Mouse (Mus musculus) liver, embryonic 14.5 days (tissue): ENCODE measurements around the gene Kcnk10. TPM values are rescaled to one million over a fixed set of nuclear protein-coding genes. Genes with fewer than 3 reads are reported as not detected.

Source experiments
- ATAC-seq: fragments of 200-750 bp; cut with Nextera tagmentation; 2 replicates; pipeline ENCODE4 v1.8.0; 2017; ENCODE audit warnings: moderate number of reproducible peaks, mild to moderate bottlenecking, moderate library complexity; ENCODE audit not compliant: insufficient read depth
- DNase-seq, 3 experiments: peaks; one replicate each; pipeline ENCODE4 v3.0.0-alpha.2; 2012 to 2013; ENCODE audit warnings: low read depth in 3 of 3, low spot score in 3 of 3
- H3K27ac ChIP-seq: fragments of 300-500 bp; sonication (generic); 2 replicates; pipeline ENCODE4 v1.5.1; 2014; ENCODE audit warnings: moderate library complexity, mild to moderate bottlenecking, control low read depth, inconsistent platforms
- H3K27me3 ChIP-seq: fragments of 300-500 bp; sonication (generic); 2 replicates; pipeline ENCODE4 v1.6.1; 2014; ENCODE audit warnings: mild to moderate bottlenecking, low read length, moderate library complexity; ENCODE audit not compliant: control insufficient read depth, insufficient read depth
- H3K36me3 ChIP-seq: fragments of 300-500 bp; sonication (generic); replicated peaks from 2 replicates; pipeline ENCODE4 v1.6.1; 2014; ENCODE audit warnings: low read depth; ENCODE audit not compliant: control insufficient read depth, insufficient read depth
- H3K4me1 ChIP-seq, 2 experiments: fragments of 200-500 bp in 1 of 2; fragments of 300-500 bp in 1 of 2; sonication (generic) in 1 of 2; replicated peaks; 2 replicates each; pipeline ENCODE4 v1.6.1; 2012 to 2014; ENCODE audit warnings: antibody characterized with exemption in 1 of 2, inconsistent platforms in 1 of 2, low read length in 1 of 2; ENCODE audit not compliant: control insufficient read depth in 2 of 2, insufficient read depth in 2 of 2
- H3K4me2 ChIP-seq: fragments of 300-500 bp; sonication (generic); 2 replicates; pipeline ENCODE4 v1.6.1; 2014; ENCODE audit warnings: low read depth, mild to moderate bottlenecking, control low read depth, moderate library complexity
- H3K4me3 ChIP-seq, 2 experiments: fragments of 200-500 bp in 1 of 2; fragments of 300-500 bp in 1 of 2; sonication (generic) in 1 of 2; 2 replicates each; pipeline ENCODE4 v1.5.1; 2012 to 2014; ENCODE audit warnings: low read depth in 2 of 2, low read length in 2 of 2, mild to moderate bottlenecking in 2 of 2, control low read depth in 1 of 2, inconsistent platforms in 1 of 2, moderate library complexity in 1 of 2; ENCODE audit not compliant: insufficient read depth in 1 of 2
- H3K9ac ChIP-seq: fragments of 300-500 bp; sonication (generic); replicated peaks from 2 replicates; pipeline ENCODE4 v1.6.1; 2014; ENCODE audit warnings: mild to moderate bottlenecking, control low read depth, moderate library complexity
- H3K9me3 ChIP-seq: fragments of 300-500 bp; sonication (generic); 2 replicates; pipeline ENCODE4 v1.6.1; 2016; ENCODE audit warnings: low read length, mixed read lengths; ENCODE audit not compliant: control insufficient read depth
- CTCF ChIP-seq: IDR thresholded peaks from 2 replicates; pipeline ENCODE4 v1.5.1; 2016; ENCODE audit warnings: antibody characterized with exemption, low read depth, control low read depth
- EP300 ChIP-seq: IDR thresholded peaks from 2 replicates; pipeline ENCODE4 v1.6.1; 2016; ENCODE audit warnings: antibody characterized with exemption, low read depth
- WGBS: fragments of 180-500 bp; shearing (Covaris S2); extraction: QIAGEN DNeasy Blood & Tissue Kit; methylation state at CpG from one replicate; pipeline ENCODE4 v1.1.7; 2014; ENCODE audit not compliant: insufficient replicate concordance; 5-methylcytosine and 5-hydroxymethylcytosine counted together
- polyA plus RNA-seq, 2 experiments: library from polyadenylated mRNA; depleted of rRNA in 1 of 2; stranded (reverse) in 1 of 2; unstranded in 1 of 2; fragments of >200 nt; fragmentation: Nextera tagmentation in 1 of 2; extraction: Ambion mirVana in 1 of 2; gene quantifications; 2 replicates each; pipeline versions ENCODE4 v1.2.1 to v1.2.3; 2012 to 2014

Kcnk10 gene
- polyA plus RNA-seq, 2 experiments, result not detected

GRCm38 (mm10) chr12:98445637-98446036, 132.5 kb downstream of the Kcnk10 start:
- Histone ChIP-seq H3K27ac (no peak overlapping the region), H3K36me3 (no peaks in the 10 kb centered on the region), H3K27me3 (no peaks in the 10 kb centered on the region), H3K9me3 (no peaks in the 10 kb centered on the region; the same call in 1 of the 2 replicates), H3K9ac (no peak overlapping the region), H3K4me2 (no peak overlapping the region), H3K4me3 (no peak overlapping the region), H3K4me1 (no peaks in the 10 kb centered on the region)
- DNase-seq (no peak), ATAC-seq (no peak)
- TF ChIP-seq CTCF (no peak), EP300 (no peak)
- WGBS, result 49% methylated on average over 5 of the region's 5 CpGs

- no peaks in the 10 kb centered on the region for H3K4me1 ChIP-seq
- no peak overlapping the region for H3K4me3 ChIP-seq
- TF ChIP-seq EP300 (no peak), CTCF (no peak)
- DNase-seq, result no peak
- H3K27me3 ChIP-seq, result no peaks in the 10 kb centered on the region
- H3K27ac ChIP-seq, result no peak overlapping the region
- 67% methylated on average over 5 of the region's 5 CpGs for WGBS
- H3K4me2 ChIP-seq, result no peak overlapping the region
- H3K36me3 ChIP-seq, result no peaks in the 10 kb centered on the region
- no peaks in the 10 kb centered on the region; the same call in 1 of the 2 replicates for H3K9me3 ChIP-seq
- ATAC-seq, result no peak
- no peak overlapping the region for H3K9ac ChIP-seq
Measured at GRCm38 (mm10) chr12:98444860-98445259, 133.2 kb downstream of the Kcnk10 start.

- 63% methylated on average over 3 of the region's 3 CpGs for WGBS
- TF ChIP-seq EP300 (no peak), CTCF (no peak)
- H3K4me2 ChIP-seq, result no peak overlapping the region
- no peaks in the 10 kb centered on the region for H3K36me3 ChIP-seq
- DNase-seq, result no peak
- H3K4me3 ChIP-seq, result no peak overlapping the region
- no peaks in the 10 kb centered on the region; the same call in 1 of the 2 replicates for H3K9me3 ChIP-seq
- no peak for ATAC-seq
- no peak overlapping the region for H3K27ac ChIP-seq
- H3K27me3 ChIP-seq, result no peaks in the 10 kb centered on the region
- H3K4me1 ChIP-seq, result no peaks in the 10 kb centered on the region
- no peak overlapping the region for H3K9ac ChIP-seq
Measured at GRCm38 (mm10) chr12:98443754-98444153, 134.4 kb downstream of the Kcnk10 start.

GRCm38 (mm10) chr12:98438080-98438479, 140.0 kb downstream of the Kcnk10 start:
- DNase-seq (no peak), ATAC-seq (no peak)
- 50% methylated on average over 2 of the region's 2 CpGs for WGBS
- no peaks in the 10 kb centered on the region for H3K9me3 ChIP-seq
- H3K27ac ChIP-seq, result no peak overlapping the region
- no peak overlapping the region for H3K4me2 ChIP-seq
- H3K36me3 ChIP-seq, result no peaks in the 10 kb centered on the region
- H3K9ac ChIP-seq, result no peak overlapping the region
- H3K4me3 ChIP-seq, result no peak overlapping the region
- H3K27me3 ChIP-seq, result no peaks in the 10 kb centered on the region
- no peaks in the 10 kb centered on the region for H3K4me1 ChIP-seq
- TF ChIP-seq CTCF (no peak), EP300 (no peak)

GRCm38 (mm10) chr12:98430683-98431082, 147.4 kb downstream of the Kcnk10 start:
- H3K27ac ChIP-seq, result no peak overlapping the region
- 57% methylated on average over 5 of the region's 5 CpGs for WGBS
- no peak overlapping the region for H3K4me3 ChIP-seq
- H3K4me2 ChIP-seq, result no peak overlapping the region
- H3K36me3 ChIP-seq, result no peaks in the 10 kb centered on the region
- H3K27me3 ChIP-seq, result no peaks in the 10 kb centered on the region
- no peaks in the 10 kb centered on the region for H3K4me1 ChIP-seq
- DNase-seq, result no peak
- TF ChIP-seq CTCF (no peak), EP300 (no peak)
- no peaks in the 10 kb centered on the region for H3K9me3 ChIP-seq
- H3K9ac ChIP-seq, result no peak overlapping the region
- no peak for ATAC-seq
